Mouse (Mus musculus): ENCODE results near the gene Rgsl1. TPM values are rescaled to one million over a fixed set of nuclear protein-coding genes. Genes with fewer than 3 reads are reported as not detected.

Rgsl1 gene
- total RNA-seq, 2 experiments from 2014 or later, result not detected

DNA sequence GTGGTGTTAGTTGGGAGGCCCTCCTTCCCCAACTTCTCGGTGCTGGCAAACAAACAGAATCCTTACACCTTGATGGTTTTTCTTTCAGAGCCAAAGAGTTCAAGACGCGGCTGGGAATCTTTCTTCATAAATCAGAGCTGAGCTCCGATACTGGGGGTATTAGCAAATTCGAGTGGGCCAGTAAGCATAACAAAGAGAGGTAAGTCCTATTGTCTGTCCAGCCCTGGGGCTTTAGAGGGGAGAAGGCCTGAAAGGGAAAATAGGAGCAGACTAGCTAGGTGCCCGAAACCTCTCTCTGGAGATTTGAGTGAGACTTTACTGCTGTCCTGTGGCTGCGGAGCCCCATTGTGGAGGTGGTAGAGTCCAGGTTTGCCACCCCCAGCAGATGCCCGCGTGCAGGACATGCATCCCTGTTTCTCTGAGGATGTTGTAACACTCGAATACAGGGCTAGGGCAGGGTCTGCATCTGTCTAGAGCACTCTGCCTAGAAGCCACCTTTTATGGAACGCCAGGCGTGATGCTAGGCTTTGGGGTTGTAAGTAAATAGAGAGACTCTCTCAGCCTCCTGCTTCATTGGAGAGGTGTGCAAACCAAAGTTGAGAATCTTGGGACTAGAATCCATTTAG is 103.1 kb downstream of the Rgsl1 start:
- DNase-seq, result no peak

- peak; percentile 84 to 86 for DNase-seq
These were observed 103.8 kb downstream of the Rgsl1 start, which contains the start of gene Rgs16 for GRCm38 (mm10) chr1:153740145-153740544. Gene Rgs16 (plus strand): TSS chr1:153740349.

DNA sequence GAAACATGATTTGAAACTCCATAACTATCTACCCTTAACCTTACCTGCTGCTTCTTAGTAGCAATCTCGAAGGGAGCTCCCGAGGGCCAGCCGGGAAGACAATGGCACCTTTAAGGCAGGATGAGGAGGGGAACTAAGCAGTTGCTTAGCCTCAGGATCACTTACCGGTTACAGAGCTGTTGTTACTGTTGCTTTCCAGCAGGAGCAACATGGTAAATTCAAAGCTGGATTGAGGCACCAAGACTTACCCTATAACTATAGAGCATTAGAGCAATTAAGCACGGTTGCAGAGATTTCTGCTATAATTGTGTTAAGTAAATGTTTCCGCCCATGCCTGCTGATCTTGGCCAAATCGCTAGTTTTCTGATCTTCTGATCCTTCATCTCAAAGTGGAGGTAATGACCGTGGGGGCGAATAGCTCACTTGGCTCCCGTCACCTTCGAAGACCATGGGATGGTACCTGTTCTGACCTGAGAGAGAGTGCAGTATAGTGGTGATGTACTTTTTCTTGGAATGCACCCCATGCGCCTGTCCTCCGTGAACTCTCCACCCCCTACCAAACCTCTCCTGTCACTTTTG is 104.4 kb downstream of the Rgsl1 start:
- DNase-seq, result no peak

- no peak for DNase-seq
These were observed 106.5 kb downstream of the Rgsl1 start for GRCm38 (mm10) chr1:153737101-153738085.

DNA sequence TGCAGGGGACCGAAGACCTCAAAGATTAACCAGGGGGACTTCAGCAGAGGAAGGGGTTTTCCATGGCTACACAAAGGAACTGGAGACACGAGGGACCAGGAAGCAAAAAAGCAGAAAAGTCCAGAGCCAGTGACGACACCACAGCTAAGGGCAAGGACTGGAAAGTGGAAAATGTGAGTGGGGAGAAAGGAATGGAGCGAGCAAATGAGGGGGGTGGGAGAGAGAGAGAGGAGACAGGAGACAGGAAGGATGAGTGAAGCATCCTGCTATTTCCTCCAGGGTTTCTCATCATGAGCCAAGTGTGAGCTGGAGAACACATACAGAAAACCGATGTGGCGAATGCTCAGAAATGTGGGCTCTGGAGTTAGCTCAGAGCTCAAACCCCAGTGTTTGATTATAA is 107.8 kb downstream of the Rgsl1 start:
- no peak for DNase-seq

DNA sequence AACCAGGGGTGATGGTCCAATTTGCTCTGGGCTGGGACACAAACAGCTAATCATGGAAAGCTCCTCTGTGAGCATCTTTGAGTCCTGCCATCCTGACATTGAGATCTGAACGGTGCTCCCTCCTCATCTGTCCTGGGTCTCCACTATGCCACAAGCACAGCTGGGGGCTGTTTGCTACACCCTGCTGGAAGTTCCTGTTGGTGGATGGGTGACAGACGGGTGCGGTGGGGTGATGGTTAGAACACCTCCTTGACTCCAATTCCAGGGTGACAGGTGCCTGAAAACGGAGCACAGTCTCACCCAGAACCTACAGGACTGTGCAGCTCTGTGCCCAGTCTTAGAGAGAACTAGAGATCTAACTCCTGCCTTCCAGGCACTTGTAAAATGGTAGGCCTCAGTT is 109.1 kb downstream of the Rgsl1 start:
- DNase-seq, result no peak

GRCm38 (mm10) chr1:153733181-153733580 is 110.8 kb downstream of the Rgsl1 start:
- no peak for DNase-seq

GRCm38 (mm10) chr1:153730671-153731070 is 113.3 kb downstream of the Rgsl1 start:
- peak; percentile 79 to 88 for DNase-seq

- no peak for DNase-seq
These were observed 114.1 kb downstream of the Rgsl1 start for GRCm38 (mm10) chr1:153729806-153730205.

Other genes starting within 250 kb of the Rgsl1 start
- gene Rgs8, start 191.1 kb downstream of the Rgsl1 start, total RNA-seq (2021), result not detected
- gene Rgs16, start 103.8 kb downstream of the Rgsl1 start, total RNA-seq (2021), result 1 to 10 TPM; 1.2 to 1.5 TPM
- gene Rnasel, start 94.7 kb downstream of the Rgsl1 start, total RNA-seq (2021), result 1 to 10 TPM; 2.8 to 5.0 TPM
- gene Teddm1b, start 30.2 kb upstream of the Rgsl1 start, total RNA-seq (2021), result not detected
- not detected for gene Teddm1a, start 47.6 kb upstream of the Rgsl1 start, total RNA-seq (2021)
- 100 to 1,000 TPM; 539 to 709 TPM for gene Glul, start 55.8 kb upstream of the Rgsl1 start, total RNA-seq (2021)
- gene Teddm2, start 56.1 kb upstream of the Rgsl1 start, total RNA-seq (2021), result under 1 TPM; 0.60 to 0.77 TPM